Mouse (Mus musculus): ENCODE data around the gene Pmm1.

DNA sequence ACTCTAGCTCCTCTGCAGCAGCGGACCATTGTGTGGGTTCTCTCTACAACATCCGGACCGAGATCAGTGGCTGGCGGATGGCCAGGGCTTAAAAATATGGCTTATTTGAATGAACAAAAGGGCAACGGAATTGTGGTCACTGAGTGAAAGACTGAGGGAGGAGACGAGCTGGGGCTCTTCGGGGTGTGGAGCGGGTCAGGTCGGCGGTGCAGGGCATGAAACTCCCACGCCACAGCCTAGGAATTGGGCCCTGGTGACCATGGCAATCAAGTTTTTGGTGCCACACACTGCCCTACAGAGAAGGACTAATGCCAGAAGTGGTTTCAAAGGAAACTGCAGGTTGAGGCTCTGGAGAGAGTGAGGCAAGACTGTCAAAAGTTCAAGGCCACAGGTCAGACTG, 32.5 kb downstream of the Pmm1 start:
- TF ChIP-seq TCF12 (IDR thresholded peaks at IDR 0.05; ENCODE audit: low read depth, low read length) (no peak), RAD21 (IDR thresholded peaks at IDR 0.05; ENCODE audit: low read depth, low read length) (no peak), NRF1 (IDR thresholded peaks at IDR 0.05; ENCODE audit: low read depth, low read length) (no peak), USF1 (IDR thresholded peaks at IDR 0.05; ENCODE audit: low read depth, low read length) (no peak), KAT2A (IDR thresholded peaks at IDR 0.05; ENCODE audit: insufficient replicate concordance, low read length) (no peak), CTCF (conservative IDR thresholded peaks at IDR 0.05 in 1 of 2, IDR thresholded peaks at IDR 0.05 in 1 of 2; ENCODE audit: low read depth in 2 of 2, low read length in 2 of 2) (no peak)
